Mouse (Mus musculus) spleen, adult 12 weeks (tissue): Measurements from ENCODE around the gene Rtkn.

Experiments used
- DNase-seq: peaks from one replicate; pipeline ENCODE4 v3.0.0; 2022; ENCODE audit warnings: low spot score

Gene Rtkn

GRCm38 (mm10) chr6:83172240-83172920, 37.1 kb downstream of the Rtkn start:
- DNase-seq = no peak

DNA sequence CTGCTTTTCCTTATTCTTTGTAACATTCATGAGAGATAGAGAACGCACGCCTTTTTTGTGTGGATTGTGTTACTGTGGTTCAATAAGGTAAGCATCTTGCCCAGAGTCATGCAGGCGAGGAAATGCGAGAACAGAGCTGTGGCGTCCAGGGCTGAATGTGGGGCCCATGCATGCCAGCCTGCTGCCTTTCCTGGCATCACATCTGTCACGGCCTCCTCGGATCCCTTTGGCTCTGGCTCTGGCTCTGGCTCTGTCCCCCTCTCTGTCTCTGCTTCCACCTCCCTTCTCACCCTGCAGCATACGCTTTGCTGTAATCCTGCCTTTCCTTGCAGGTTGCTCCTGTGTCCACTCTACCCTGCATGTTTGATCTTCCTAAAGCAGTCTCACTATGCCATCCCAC, 40.7 kb downstream of the Rtkn start:
- no peak for DNase-seq

GRCm38 (mm10) chr6:83179390-83180117, 44.3 kb downstream of the Rtkn start:
- DNase-seq = no peak

DNA sequence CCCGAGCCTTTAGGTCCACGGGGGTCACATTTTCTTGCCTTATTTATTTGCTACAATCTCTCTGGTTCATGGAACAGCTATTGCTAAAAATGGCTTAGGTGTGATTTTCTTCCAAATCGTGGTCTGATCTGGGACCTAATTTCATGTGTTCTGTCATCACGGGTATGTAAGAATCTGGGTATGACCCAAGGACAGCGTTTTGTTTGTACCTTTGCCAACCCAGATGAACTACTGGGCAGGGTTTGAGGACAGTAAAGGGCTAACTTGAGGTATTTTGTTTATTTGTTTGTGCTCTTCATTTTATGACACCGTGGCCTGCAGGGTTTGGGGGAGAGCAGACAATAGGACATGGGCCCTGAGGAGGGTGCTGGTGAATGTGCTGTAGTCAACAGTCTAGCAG, 45.3 kb downstream of the Rtkn start:
- DNase-seq = no peak

DNA sequence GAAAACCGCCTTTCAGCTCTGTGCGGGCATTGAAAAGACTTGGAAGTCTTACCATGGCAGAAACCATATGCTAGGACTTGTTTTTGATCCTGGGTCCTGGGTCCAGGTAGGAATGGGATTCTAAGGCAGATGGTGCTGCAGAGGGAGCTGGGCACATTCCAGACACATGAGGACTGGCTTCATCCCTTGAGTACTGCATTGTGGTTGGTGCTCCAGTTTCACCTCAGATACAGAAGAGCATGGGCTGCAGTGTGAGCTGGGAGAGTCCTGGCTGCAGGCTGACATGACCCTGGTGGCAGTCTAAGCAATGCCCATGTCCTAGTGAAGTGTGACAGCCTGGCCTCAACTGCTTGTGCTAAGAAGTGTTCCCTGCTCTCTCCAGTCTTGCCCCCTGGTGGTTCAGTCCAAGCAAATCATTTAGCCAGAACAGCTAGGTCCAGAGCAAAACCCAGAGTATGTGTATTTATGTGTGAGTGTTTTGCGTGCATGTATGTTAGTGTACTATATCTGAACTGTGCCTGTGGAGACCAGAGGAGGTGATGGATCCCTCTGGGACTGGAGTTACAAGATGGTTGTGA, 49.7 kb downstream of the Rtkn start:
- DNase-seq = no peak

- DNase-seq = no peak
Measured at GRCm38 (mm10) chr6:83185895-83186861, 50.9 kb downstream of the Rtkn start.

GRCm38 (mm10) chr6:83186946-83187345, 51.7 kb downstream of the Rtkn start:
- no peak for DNase-seq

DNA sequence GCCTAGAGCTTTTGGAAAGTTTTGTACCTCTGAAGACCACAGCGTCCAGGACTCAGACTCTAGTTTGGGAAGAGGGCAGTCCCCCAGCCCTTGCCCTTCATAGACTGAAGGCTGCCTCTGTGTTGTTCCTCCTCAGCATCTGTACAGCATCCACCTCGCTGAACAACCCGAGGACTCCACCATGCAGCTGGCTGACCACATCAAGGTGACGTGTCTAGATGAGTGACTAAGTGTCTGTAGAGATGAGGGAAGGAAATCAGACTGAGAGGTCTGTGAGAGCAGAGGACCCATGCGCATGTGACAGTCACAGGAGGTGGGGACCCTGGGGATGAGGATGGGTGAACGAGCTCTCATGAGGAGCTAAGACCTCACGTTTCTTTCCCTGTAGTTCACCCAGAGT, 58.3 kb downstream of the Rtkn start:
- DNase-seq = no peak

- DNase-seq = no peak
Measured at GRCm38 (mm10) chr6:83197345-83198004, 62.2 kb downstream of the Rtkn start.
